Mouse (Mus musculus) kidney, adult 2 months (tissue): ENCODE measurements around the gene H2-Ab1.

ENCODE experiments used
- CTCF ChIP-seq: fragments of 200-500 bp; conservative IDR thresholded peaks from 2 replicates; pipeline ENCODE4 v1.5.1; 2011; ENCODE audit warnings: low read depth, mild to moderate bottlenecking, control low read depth, low read length, moderate library complexity, mixed read lengths; ENCODE audit not compliant: insufficient read depth, insufficient read length
- POLR2A ChIP-seq: fragments of 200-500 bp; IDR thresholded peaks from one replicate; pipeline ENCODE4 v1.6.1; 2011; ENCODE audit warnings: low read depth, low read length, control low read depth

DNA sequence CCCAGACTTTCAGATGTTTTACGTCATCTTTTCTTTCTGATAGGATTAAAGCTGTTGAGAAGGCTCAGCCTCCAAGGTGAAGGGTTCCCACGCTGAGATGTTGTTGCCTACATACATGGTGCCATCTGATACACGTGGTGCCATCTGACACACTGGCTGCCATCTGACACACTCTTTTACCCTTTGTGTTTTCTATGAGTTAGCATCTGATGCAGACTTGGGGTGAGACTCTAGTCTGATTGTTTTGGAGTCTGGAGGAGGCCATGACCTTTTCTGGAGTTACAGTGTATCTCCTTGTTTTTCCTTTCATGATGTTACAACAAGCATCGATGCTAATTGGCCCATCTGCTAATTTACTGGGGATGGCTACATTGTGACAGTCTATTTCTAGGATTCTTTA is 12.8 kb upstream of the H2-Ab1 start:
- no peak for TF ChIP-seq POLR2A
- no peak for TF ChIP-seq CTCF
